Mouse (Mus musculus) thymus, postnatal 0 days (tissue): Measurements from ENCODE around the gene Dzip1l. TPM values are rescaled to one million over a fixed set of nuclear protein-coding genes. Genes with fewer than 3 reads are reported as not detected.
A peak's percentile ranks its signal among the peaks of the same experiment; 100 is the strongest.
"Not testable (repeated sequence)": the region's sequence is repeated elsewhere in the genome, so short reads cannot be mapped to it uniquely, and the experiment has no call there.

Experiments
- DNase-seq: peaks from one replicate; pipeline ENCODE4 v3.0.0-alpha.2; 2015; ENCODE audit warnings: low spot score
- polyA plus RNA-seq: library from polyadenylated mRNA; unstranded; fragments of >200 nt; fragmentation: Nextera tagmentation; extraction: Ambion mirVana; gene quantifications from 2 replicates; pipeline ENCODE4 v1.2.1, GENCODE M21; 2015

Gene Dzip1l
- 2.2 and 2.3 TPM in 2 replicates for polyA plus RNA-seq

GRCm38 (mm10) chr9:99629281-99630011, at the start of gene Dzip1l:
TSS of gene Dzip1l (plus strand) at chr9:99629496.
- no peak for DNase-seq

GRCm38 (mm10) chr9:99580655-99581054, 48.6 kb upstream of the Dzip1l start:
- DNase-seq = peak; percentile 52

GRCm38 (mm10) chr9:99587505-99588202, 41.6 kb upstream of the Dzip1l start:
- DNase-seq = peak; percentile 44

GRCm38 (mm10) chr9:99591144-99591543, 38.2 kb upstream of the Dzip1l start:
- no peak for DNase-seq

- not testable (repeated sequence) for DNase-seq
Measured at GRCm38 (mm10) chr9:99599127-99599526, 30.2 kb upstream of the Dzip1l start.

GRCm38 (mm10) chr9:99603566-99603965, 25.7 kb upstream of the Dzip1l start:
- DNase-seq = no peak

- DNase-seq = no peak
Measured at GRCm38 (mm10) chr9:99612202-99612601, 17.1 kb upstream of the Dzip1l start, which contains the start of gene A4gnt. TSS of gene A4gnt (plus strand) at chr9:99612502.

- no peak for DNase-seq
Measured at GRCm38 (mm10) chr9:99619688-99620087, 9.6 kb upstream of the Dzip1l start.

GRCm38 (mm10) chr9:99620196-99620595, 9.1 kb upstream of the Dzip1l start:
- DNase-seq = no peak

GRCm38 (mm10) chr9:99622034-99622433, 7.3 kb upstream of the Dzip1l start:
- no peak for DNase-seq

GRCm38 (mm10) chr9:99622966-99623365, 6.3 kb upstream of the Dzip1l start:
- DNase-seq = no peak

- DNase-seq = no peak
Measured at GRCm38 (mm10) chr9:99624117-99624516, 5.2 kb upstream of the Dzip1l start.

- DNase-seq = no peak
Measured at GRCm38 (mm10) chr9:99628581-99628980, 715 bp upstream of the Dzip1l start.

GRCm38 (mm10) chr9:99630071-99630470, 775 bp downstream of the Dzip1l start:
- no peak for DNase-seq

- no peak for DNase-seq
Measured at GRCm38 (mm10) chr9:99630528-99631125, 1.3 kb downstream of the Dzip1l start.

GRCm38 (mm10) chr9:99631781-99632180, 2.5 kb downstream of the Dzip1l start:
- no peak for DNase-seq

GRCm38 (mm10) chr9:99632264-99632663, 3.0 kb downstream of the Dzip1l start:
- DNase-seq = no peak

- no peak for DNase-seq
Measured at GRCm38 (mm10) chr9:99636776-99637175, 7.5 kb downstream of the Dzip1l start.

- no peak for DNase-seq
Measured at GRCm38 (mm10) chr9:99637227-99637626, 7.9 kb downstream of the Dzip1l start.

- DNase-seq = no peak
Measured at GRCm38 (mm10) chr9:99637736-99638135, 8.4 kb downstream of the Dzip1l start.

- DNase-seq = no peak
Measured at GRCm38 (mm10) chr9:99639957-99640356, 10.7 kb downstream of the Dzip1l start.

- no peak for DNase-seq
Measured at GRCm38 (mm10) chr9:99645416-99645815, 16.1 kb downstream of the Dzip1l start.
